Comparison of ENCODE assay signal across 18 mouse cellular contexts in the genomic region with DNA sequence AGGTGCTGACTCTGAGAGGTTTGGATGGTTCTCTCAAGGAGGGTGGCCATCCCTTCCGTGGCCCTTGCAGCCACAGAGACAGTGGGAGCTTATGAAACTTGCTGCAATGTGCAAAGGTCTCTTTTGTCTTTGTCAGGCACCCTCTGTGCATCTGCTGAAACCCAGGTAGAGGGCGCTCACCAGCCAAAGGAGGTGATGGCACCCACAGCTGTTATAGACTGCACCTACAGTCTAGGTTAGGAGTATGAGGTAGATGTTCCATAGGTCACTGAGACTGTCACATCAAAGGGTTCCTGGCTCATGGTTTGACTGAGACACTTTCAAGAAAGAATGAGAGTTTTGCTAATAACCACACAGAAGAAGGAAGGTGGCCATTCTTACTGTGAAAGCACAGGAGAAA. TPM values are rescaled to one million over a fixed set of nuclear protein-coding genes. Genes with fewer than 3 reads are reported as not detected.
A peak's percentile ranks its signal among the peaks of the same experiment; 100 is the strongest.
DNase-seq lines count a peak whose midpoint lies in the region; ATAC-seq lines count a peak whose summit lies in the region.
"Had no signal": no experiment of that assay in that cellular context is flagged by ENCODE, and none has a peak within 500 bp of the region (broad histone marks: within the 10 kb centered on the region; RNA-seq: fewer than 3 reads in every experiment).

No protein-coding gene starts in this region.

- H3K9me3 ChIP-seq in midbrain, embryonic 11.5 days (ENCODE audit: control insufficient read depth, low read length), result no peaks in the 10 kb centered on the region
- no peaks in the 10 kb centered on the region for H3K9me3 ChIP-seq in midbrain, embryonic 10.5 days (replicated peaks)
- no peaks in the 10 kb centered on the region for H3K9me3 ChIP-seq in intestine, embryonic 15.5 days
- H3K9me3 ChIP-seq: embryonic facial prominence, embryonic 12.5 days had no signal

- no peaks in the 10 kb centered on the region for H3K36me3 ChIP-seq in midbrain, embryonic 11.5 days (ENCODE audit: control insufficient read depth, insufficient read depth, low read length)
- no peaks in the 10 kb centered on the region for H3K36me3 ChIP-seq in midbrain, embryonic 10.5 days
- no peaks in the 10 kb centered on the region for H3K36me3 ChIP-seq in intestine, embryonic 15.5 days
- H3K36me3 ChIP-seq: embryonic facial prominence, embryonic 12.5 days had no signal

- ATAC-seq in CD4-positive, CD25-positive, alpha-beta regulatory T cell, adult 4 months, result no peak
- no peak for ATAC-seq in midbrain, embryonic 11.5 days (ENCODE audit: low FRiP score)
- 0 out of 2 replicates have a peak, but pooled peaks have one; percentile 9 for ATAC-seq in intestine, embryonic 15.5 days

- DNase-seq in CD4-positive, CD25-positive, alpha-beta regulatory T cell, adult 2 months (ENCODE audit: low read depth, low spot score), result peak; percentile 29
- DNase-seq in midbrain, embryonic 11.5 days (ENCODE audit: low spot score, missing footprints), result peak; percentile 53
- DNase-seq in midbrain, embryonic 10.5 days (ENCODE audit: low spot score), result no peak
- peak; percentile 46 for DNase-seq in thymus, postnatal 0 days (ENCODE audit: low spot score)
- no peak for DNase-seq in heart, postnatal 14 days
- no peak for DNase-seq in layer of hippocampus, adult 9-11 months

- H3K4me2 ChIP-seq in midbrain, embryonic 11.5 days, result no peak overlapping the region
- no peak overlapping the region for H3K4me2 ChIP-seq in intestine, embryonic 15.5 days (replicated peaks)
- H3K4me2 ChIP-seq: embryonic facial prominence, embryonic 12.5 days; heart, embryonic 11.5 days; hindbrain, embryonic 14.5 days had no signal

- no peaks in the 10 kb centered on the region for H3K27me3 ChIP-seq in midbrain, embryonic 11.5 days (ENCODE audit: control insufficient read depth, insufficient read depth, low read length)
- no peaks in the 10 kb centered on the region for H3K27me3 ChIP-seq in midbrain, embryonic 10.5 days (ENCODE audit: low read depth, poor library complexity, severe bottlenecking)
- no peaks in the 10 kb centered on the region for H3K27me3 ChIP-seq in intestine, embryonic 15.5 days (replicated peaks)
- H3K27me3 ChIP-seq: embryonic facial prominence, embryonic 12.5 days had no signal

- intact Hi-C loops in heart, postnatal 14 days (cut with DNase I), result loop anchor here (1.0 to 2.0 kb wide), 2 partner anchors 24 to 47 kb away; no protein-coding TSS in a partner anchor

- WGBS in midbrain, embryonic 11.5 days, result 49% methylated on average over 2 of the region's 2 CpGs
- 50% methylated on average over 2 of the region's 2 CpGs for WGBS in midbrain, embryonic 10.5 days
- 57% methylated on average over 2 of the region's 2 CpGs for WGBS in intestine, embryonic 15.5 days

- H3K9ac ChIP-seq in midbrain, embryonic 11.5 days (ENCODE audit: low read length), result no peak overlapping the region
- H3K9ac ChIP-seq in intestine, embryonic 15.5 days, result no peak overlapping the region
- H3K9ac ChIP-seq: embryonic facial prominence, embryonic 12.5 days; hindbrain, embryonic 14.5 days had no signal

- no peak overlapping the region for H3K4me3 ChIP-seq in midbrain, embryonic 11.5 days (ENCODE audit: low read depth, low read length)
- no peak overlapping the region for H3K4me3 ChIP-seq in midbrain, embryonic 10.5 days
- H3K4me3 ChIP-seq in intestine, embryonic 15.5 days (replicated peaks), result no peak overlapping the region
- H3K4me3 ChIP-seq: embryonic facial prominence, embryonic 12.5 days had no signal

- no peaks in the 10 kb centered on the region for H3K4me1 ChIP-seq in midbrain, embryonic 11.5 days (ENCODE audit: control insufficient read depth, insufficient read depth, low read length)
- H3K4me1 ChIP-seq in midbrain, embryonic 10.5 days, result peaks cover 8% of the 10 kb centered on the region
- peaks cover 13% of the 10 kb centered on the region; the same call in 1 of the 2 replicates for H3K4me1 ChIP-seq in intestine, embryonic 15.5 days (replicated peaks)
- H3K4me1 ChIP-seq: embryonic facial prominence, embryonic 12.5 days had no signal

- H3K27ac ChIP-seq in midbrain, embryonic 11.5 days (ENCODE audit: low read depth, low read length), result no peak overlapping the region
- no peak overlapping the region for H3K27ac ChIP-seq in midbrain, embryonic 10.5 days (replicated peaks)
- H3K27ac ChIP-seq in intestine, embryonic 15.5 days, result no peak overlapping the region
- H3K27ac ChIP-seq: embryonic facial prominence, embryonic 12.5 days; hindbrain, embryonic 14.5 days; macrophage had no signal

RNA-seq across cellular contexts. Expression of a gene that starts 11.6 kb away (rescaled TPM):
- not detected for polyA plus RNA-seq in CD4-positive, CD25-positive, alpha-beta regulatory T cell, adult 4 months (2017; shearing (Covaris generic))
- not detected in 2 replicates for polyA plus RNA-seq in midbrain, embryonic 11.5 days (2014; fragmentation: Nextera tagmentation; extraction: Ambion mirVana)
- not detected in 2 replicates for polyA plus RNA-seq in midbrain, embryonic 10.5 days (2016; fragmentation: Nextera tagmentation; extraction: Ambion mirVana)
- 1.4 and 2.2 TPM in 2 replicates for polyA plus RNA-seq in intestine, embryonic 15.5 days (2015; fragmentation: Nextera tagmentation; extraction: Ambion mirVana)
- polyA plus RNA-seq in thymus, postnatal 0 days (2015; fragmentation: Nextera tagmentation; extraction: Ambion mirVana), result 0.65 and 0.77 TPM in 2 replicates
- not detected for total RNA-seq in heart, postnatal 14 days (2021)
- total RNA-seq: gastrocnemius, adult 8-10 months had no signal
- polyA plus RNA-seq: embryonic facial prominence, embryonic 12.5 days; forebrain, embryonic 11.5 days; heart, embryonic 11.5 days; hindbrain, embryonic 14.5 days; testis, adult 2 months had no signal

RNA-seq across cellular contexts. Expression of a gene that starts 13.7 kb away (rescaled TPM):
- polyA plus RNA-seq in CD4-positive, CD25-positive, alpha-beta regulatory T cell, adult 4 months (2017; shearing (Covaris generic)), result not detected
- polyA plus RNA-seq in midbrain, embryonic 11.5 days (2014; fragmentation: Nextera tagmentation; extraction: Ambion mirVana), result not detected in 2 replicates
- polyA plus RNA-seq in midbrain, embryonic 10.5 days (2016; fragmentation: Nextera tagmentation; extraction: Ambion mirVana), result not detected in 2 replicates
- not detected in 2 replicates for polyA plus RNA-seq in intestine, embryonic 15.5 days (2015; fragmentation: Nextera tagmentation; extraction: Ambion mirVana)
- 2.8 and 3.9 TPM in 2 replicates for polyA plus RNA-seq in thymus, postnatal 0 days (2015; fragmentation: Nextera tagmentation; extraction: Ambion mirVana)
- not detected for total RNA-seq in heart, postnatal 14 days (2021)
- total RNA-seq: adrenal gland, postnatal 36 days; gastrocnemius, adult 8-10 months; layer of hippocampus, postnatal 25 days had no signal
- polyA plus RNA-seq: embryonic facial prominence, embryonic 12.5 days; forebrain, embryonic 11.5 days; heart, embryonic 11.5 days; hindbrain, embryonic 14.5 days; limb, embryonic 14.5 days; macrophage; testis, adult 2 months had no signal

RNA-seq across cellular contexts. Expression of a gene that starts 27.3 kb away (rescaled TPM):
- not detected for polyA plus RNA-seq in CD4-positive, CD25-positive, alpha-beta regulatory T cell, adult 4 months (2017; shearing (Covaris generic))
- not detected in 2 replicates for polyA plus RNA-seq in midbrain, embryonic 11.5 days (2014; fragmentation: Nextera tagmentation; extraction: Ambion mirVana)
- polyA plus RNA-seq in midbrain, embryonic 10.5 days (2016; fragmentation: Nextera tagmentation; extraction: Ambion mirVana), result not detected in 2 replicates
- polyA plus RNA-seq in intestine, embryonic 15.5 days (2015; fragmentation: Nextera tagmentation; extraction: Ambion mirVana), result not detected in 2 replicates
- polyA plus RNA-seq in thymus, postnatal 0 days (2015; fragmentation: Nextera tagmentation; extraction: Ambion mirVana), result 1.6 and 1.8 TPM in 2 replicates
- total RNA-seq in heart, postnatal 14 days (2021), result not detected
- total RNA-seq: adrenal gland, postnatal 36 days; gastrocnemius, adult 8-10 months; layer of hippocampus, postnatal 25 days had no signal
- polyA plus RNA-seq: embryonic facial prominence, embryonic 12.5 days; forebrain, embryonic 11.5 days; heart, embryonic 11.5 days; hindbrain, embryonic 14.5 days; limb, embryonic 14.5 days; macrophage; testis, adult 2 months had no signal

RNA-seq across cellular contexts. Expression of a gene that starts 29.1 kb away (rescaled TPM):
- polyA plus RNA-seq in CD4-positive, CD25-positive, alpha-beta regulatory T cell, adult 4 months (2017; shearing (Covaris generic)), result not detected
- polyA plus RNA-seq in midbrain, embryonic 11.5 days (2014; fragmentation: Nextera tagmentation; extraction: Ambion mirVana), result 0.19 TPM in 1 of 2 replicates, not detected in the other
- 0.26 TPM in 2 replicates for polyA plus RNA-seq in midbrain, embryonic 10.5 days (2016; fragmentation: Nextera tagmentation; extraction: Ambion mirVana)
- not detected in 2 replicates for polyA plus RNA-seq in intestine, embryonic 15.5 days (2015; fragmentation: Nextera tagmentation; extraction: Ambion mirVana)
- 0.22 and 0.70 TPM in 2 replicates for polyA plus RNA-seq in thymus, postnatal 0 days (2015; fragmentation: Nextera tagmentation; extraction: Ambion mirVana)
- not detected for total RNA-seq in heart, postnatal 14 days (2021)
- total RNA-seq: adrenal gland, postnatal 36 days; gastrocnemius, adult 8-10 months; layer of hippocampus, postnatal 25 days had no signal
- polyA plus RNA-seq: forebrain, embryonic 11.5 days; heart, embryonic 11.5 days; hindbrain, embryonic 14.5 days; macrophage; testis, adult 2 months had no signal

RNA-seq across cellular contexts. Expression of a gene that starts 51.5 kb away (rescaled TPM):
- polyA plus RNA-seq in CD4-positive, CD25-positive, alpha-beta regulatory T cell, adult 4 months (2017; shearing (Covaris generic)), result not detected
- not detected in 2 replicates for polyA plus RNA-seq in midbrain, embryonic 11.5 days (2014; fragmentation: Nextera tagmentation; extraction: Ambion mirVana)
- polyA plus RNA-seq in midbrain, embryonic 10.5 days (2016; fragmentation: Nextera tagmentation; extraction: Ambion mirVana), result not detected in 2 replicates
- polyA plus RNA-seq in intestine, embryonic 15.5 days (2015; fragmentation: Nextera tagmentation; extraction: Ambion mirVana), result not detected in 2 replicates
- polyA plus RNA-seq in thymus, postnatal 0 days (2015; fragmentation: Nextera tagmentation; extraction: Ambion mirVana), result 1.9 and 3.2 TPM in 2 replicates
- not detected for total RNA-seq in heart, postnatal 14 days (2021)
- total RNA-seq: adrenal gland, postnatal 36 days; gastrocnemius, adult 8-10 months; layer of hippocampus, postnatal 25 days had no signal
- polyA plus RNA-seq: embryonic facial prominence, embryonic 12.5 days; forebrain, embryonic 11.5 days; heart, embryonic 11.5 days; hindbrain, embryonic 14.5 days; limb, embryonic 14.5 days; macrophage; testis, adult 2 months had no signal

Comparison
In these comparisons a context has a peak if more than half of its experiments do, and no peak if none do; other contexts are left out.
1. DNase-seq: peak in CD4-positive, CD25-positive, alpha-beta regulatory T cell, adult 2 months (single experiment), midbrain, embryonic 11.5 days (single experiment) and thymus, postnatal 0 days (single experiment); none in midbrain, embryonic 10.5 days (single experiment), heart, postnatal 14 days (0 of 2) and layer of hippocampus, adult 9-11 months (single experiment).